Mouse (Mus musculus): ENCODE results near the gene Ltk. TPM values are rescaled to one million over a fixed set of nuclear protein-coding genes. Genes with fewer than 3 reads are reported as not detected.

Ltk gene
- polyA plus RNA-seq, 1 experiment from 2014 or later, result 0.46 TPM

GRCm38 (mm10) chr2:119758844-119759835 is 1.1 kb downstream of the Ltk start:
- Histone ChIP-seq H3K4me3 (ENCODE audit: low read length) (peak overlapping the region; percentile 63), H3K9ac (replicated peaks; ENCODE audit: low read length) (0 out of 2 replicates have a peak overlapping the region, but pooled peaks have one; percentile 4), H3K4me1 (ENCODE audit: insufficient read depth, low read length) (peaks cover 14% of the 10 kb centered on the region), H3K9me3 (ENCODE audit: low read length) (no peaks in the 10 kb centered on the region), H3K4me2 (replicated peaks; ENCODE audit: low read depth, low read length) (peak overlapping the region; percentile 99), H3K36me3 (ENCODE audit: insufficient read depth, low read length) (peaks cover 6% of the 10 kb centered on the region; the same call in 1 of the 2 replicates), H3K27me3 (ENCODE audit: insufficient read depth, low read length) (peaks cover 43% of the 10 kb centered on the region), H3K27ac (ENCODE audit: low read length) (no peak overlapping the region)
- ATAC-seq (ENCODE audit: low FRiP score, low TSS enrichment), result 0 out of 2 replicates have a peak, but pooled peaks have one; percentile 21
- 3% methylated on average over 44 of the region's 44 CpGs for WGBS

DNA sequence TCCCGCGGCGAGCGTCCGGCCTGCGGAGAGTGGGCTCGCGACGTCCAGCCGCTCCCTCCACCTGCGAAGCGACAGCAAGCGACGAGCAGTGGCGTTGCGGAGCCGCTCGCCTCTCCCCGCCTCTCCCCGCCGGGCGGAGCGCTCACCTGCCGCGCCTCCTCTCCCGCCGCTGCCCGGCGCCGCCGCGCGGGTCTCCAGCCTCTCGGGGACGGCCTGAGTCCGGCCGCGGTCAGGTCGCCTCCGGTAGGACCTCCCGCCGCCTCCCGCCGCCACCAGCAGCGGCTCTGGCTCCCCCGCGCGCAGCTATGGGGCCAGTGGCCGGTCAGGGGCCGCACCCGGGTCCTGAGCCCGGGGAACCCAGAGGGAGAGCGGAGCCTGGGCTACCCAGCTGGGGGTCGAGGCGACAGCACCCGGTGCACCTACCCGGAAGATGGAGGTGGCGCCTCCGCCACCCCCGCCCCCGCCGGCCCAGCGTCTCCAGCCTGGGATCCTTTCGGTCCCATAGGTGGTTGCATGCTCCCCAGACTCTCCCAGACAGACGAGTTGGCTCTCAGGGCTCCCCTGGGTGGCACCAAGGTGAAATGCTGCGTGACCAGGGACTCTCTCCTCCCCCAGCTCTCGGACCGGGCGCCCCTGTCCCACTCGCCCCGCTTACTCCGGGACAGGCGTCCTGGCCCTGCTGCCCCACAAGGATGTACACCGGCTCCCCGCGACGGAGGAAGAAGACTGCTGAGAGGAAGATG is 2.0 kb downstream of the Ltk start:
- under 1% methylated on average over 39 of the region's 77 CpGs for WGBS
- no peak overlapping the region for H3K27ac ChIP-seq (ENCODE audit: low read length)
- H3K27me3 ChIP-seq (ENCODE audit: insufficient read depth, low read length), result peaks cover 48% of the 10 kb centered on the region
- peaks cover 14% of the 10 kb centered on the region for H3K4me1 ChIP-seq (ENCODE audit: insufficient read depth, low read length)
- ATAC-seq (ENCODE audit: low FRiP score, low TSS enrichment), result peak; percentile 50; the same call in 1 of the 2 replicates
- no peaks in the 10 kb centered on the region for H3K9me3 ChIP-seq (ENCODE audit: low read length)
- no peaks in the 10 kb centered on the region for H3K36me3 ChIP-seq (ENCODE audit: insufficient read depth, low read length)
- H3K4me3 ChIP-seq (ENCODE audit: low read length), result peak overlapping the region; percentile 63
- peak overlapping the region; percentile 99 for H3K4me2 ChIP-seq (replicated peaks; ENCODE audit: low read depth, low read length)
- peak overlapping the region; percentile 68 for H3K9ac ChIP-seq (replicated peaks; ENCODE audit: low read length)

- peak overlapping the region; percentile 68 for H3K9ac ChIP-seq (replicated peaks; ENCODE audit: low read length)
- peaks cover 51% of the 10 kb centered on the region for H3K27me3 ChIP-seq (ENCODE audit: insufficient read depth, low read length)
- peak overlapping the region; percentile 99 for H3K4me2 ChIP-seq (replicated peaks; ENCODE audit: low read depth, low read length)
- peak overlapping the region; percentile 63 for H3K4me3 ChIP-seq (ENCODE audit: low read length)
- H3K4me1 ChIP-seq (ENCODE audit: insufficient read depth, low read length), result peaks cover 14% of the 10 kb centered on the region
- no peaks in the 10 kb centered on the region for H3K36me3 ChIP-seq (ENCODE audit: insufficient read depth, low read length)
- WGBS, result 4% methylated on average over 14 of the region's 31 CpGs
- H3K27ac ChIP-seq (ENCODE audit: low read length), result no peak overlapping the region
- H3K9me3 ChIP-seq (ENCODE audit: low read length), result no peaks in the 10 kb centered on the region
- peak; percentile 69 for ATAC-seq (ENCODE audit: low FRiP score, low TSS enrichment)
These were observed 2.6 kb downstream of the Ltk start for GRCm38 (mm10) chr2:119757601-119758100.

DNA sequence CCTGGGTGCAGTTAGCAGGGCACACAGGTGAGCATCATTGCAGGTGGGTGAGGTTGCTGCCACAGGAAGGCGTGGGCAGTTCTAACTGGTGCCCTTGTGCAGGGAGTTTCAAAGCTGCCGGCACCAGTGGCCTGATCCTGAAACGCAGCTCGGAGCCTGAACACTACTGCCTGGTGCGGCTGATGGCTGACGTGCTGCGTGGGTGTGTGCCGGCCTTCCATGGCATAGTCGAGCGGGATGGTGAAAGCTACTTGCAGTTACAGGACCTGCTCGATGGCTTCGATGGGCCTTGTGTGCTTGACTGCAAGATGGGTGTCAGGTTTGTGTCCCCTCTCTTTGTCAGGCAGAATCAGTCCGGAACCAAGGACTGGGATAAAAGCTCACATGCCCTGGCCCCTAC is 11.0 kb downstream of the Ltk start:
- WGBS, result 72% methylated on average over 13 of the region's 13 CpGs
- peaks cover 18% of the 10 kb centered on the region for H3K27me3 ChIP-seq (ENCODE audit: insufficient read depth, low read length)
- H3K4me1 ChIP-seq (ENCODE audit: insufficient read depth, low read length), result peaks cover 9% of the 10 kb centered on the region

GRCm38 (mm10) chr2:119747554-119747953 is 12.7 kb downstream of the Ltk start:
- WGBS, result 54% methylated on average over 7 of the region's 7 CpGs
- H3K27ac ChIP-seq (ENCODE audit: low read length), result no peak overlapping the region
- no peak overlapping the region for H3K4me3 ChIP-seq (ENCODE audit: low read length)
- no peak overlapping the region for H3K9ac ChIP-seq (replicated peaks; ENCODE audit: low read length)
- H3K36me3 ChIP-seq (ENCODE audit: insufficient read depth, low read length), result no peaks in the 10 kb centered on the region
- peaks cover 26% of the 10 kb centered on the region for H3K4me1 ChIP-seq (ENCODE audit: insufficient read depth, low read length)
- ATAC-seq (ENCODE audit: low FRiP score, low TSS enrichment), result no peak
- no peak overlapping the region for H3K4me2 ChIP-seq (replicated peaks; ENCODE audit: low read depth, low read length)
- H3K9me3 ChIP-seq (ENCODE audit: low read length), result no peaks in the 10 kb centered on the region
- peaks cover 26% of the 10 kb centered on the region for H3K27me3 ChIP-seq (ENCODE audit: insufficient read depth, low read length)

More for the DNA sequence above, 11.0 kb downstream of the Ltk start:
- no peak overlapping the region for H3K4me3 ChIP-seq (ENCODE audit: low read length)
- no peak overlapping the region for H3K4me2 ChIP-seq (replicated peaks; ENCODE audit: low read depth, low read length)
- no peaks in the 10 kb centered on the region for H3K36me3 ChIP-seq (ENCODE audit: insufficient read depth, low read length)
- no peaks in the 10 kb centered on the region for H3K9me3 ChIP-seq (ENCODE audit: low read length)
- H3K27ac ChIP-seq (ENCODE audit: low read length), result no peak overlapping the region
- no peak for ATAC-seq (ENCODE audit: low FRiP score, low TSS enrichment)
- H3K9ac ChIP-seq (replicated peaks; ENCODE audit: low read length), result no peak overlapping the region

GRCm38 (mm10) chr2:119745281-119745680 is 14.9 kb downstream of the Ltk start:
- H3K4me2 ChIP-seq (replicated peaks; ENCODE audit: low read depth, low read length), result no peak overlapping the region
- H3K4me1 ChIP-seq (ENCODE audit: insufficient read depth, low read length), result peaks cover 26% of the 10 kb centered on the region
- H3K27me3 ChIP-seq (ENCODE audit: insufficient read depth, low read length), result peaks cover 27% of the 10 kb centered on the region
- H3K4me3 ChIP-seq (ENCODE audit: low read length), result no peak overlapping the region
- 0% methylated on average over 1 of the region's 1 CpGs for WGBS
- H3K27ac ChIP-seq (ENCODE audit: low read length), result no peak overlapping the region
- H3K9me3 ChIP-seq (ENCODE audit: low read length), result no peaks in the 10 kb centered on the region
- no peak overlapping the region for H3K9ac ChIP-seq (replicated peaks; ENCODE audit: low read length)
- H3K36me3 ChIP-seq (ENCODE audit: insufficient read depth, low read length), result no peaks in the 10 kb centered on the region
- no peak for ATAC-seq (ENCODE audit: low FRiP score, low TSS enrichment)

GRCm38 (mm10) chr2:119744163-119745111 is 15.8 kb downstream of the Ltk start:
- ATAC-seq (ENCODE audit: low FRiP score, low TSS enrichment), result no peak
- Histone ChIP-seq H3K9ac (replicated peaks; ENCODE audit: low read length) (no peak overlapping the region; the same call in 1 of the 2 replicates), H3K4me2 (replicated peaks; ENCODE audit: low read depth, low read length) (peak overlapping the region; percentile 42), H3K27me3 (ENCODE audit: insufficient read depth, low read length) (peaks cover 27% of the 10 kb centered on the region), H3K27ac (ENCODE audit: low read length) (no peak overlapping the region), H3K36me3 (ENCODE audit: insufficient read depth, low read length) (no peaks in the 10 kb centered on the region), H3K9me3 (ENCODE audit: low read length) (no peaks in the 10 kb centered on the region), H3K4me1 (ENCODE audit: insufficient read depth, low read length) (peaks cover 26% of the 10 kb centered on the region), H3K4me3 (ENCODE audit: low read length) (peak overlapping the region; percentile 27)
- WGBS, result 5% methylated on average over 46 of the region's 46 CpGs

GRCm38 (mm10) chr2:119743808-119744162 is 16.4 kb downstream of the Ltk start:
- ATAC-seq (ENCODE audit: low FRiP score, low TSS enrichment), result no peak
- no peaks in the 10 kb centered on the region for H3K9me3 ChIP-seq (ENCODE audit: low read length)
- no peak overlapping the region; the same call in 1 of the 2 replicates for H3K9ac ChIP-seq (replicated peaks; ENCODE audit: low read length)
- H3K4me2 ChIP-seq (replicated peaks; ENCODE audit: low read depth, low read length), result peak overlapping the region; percentile 42
- peaks cover 27% of the 10 kb centered on the region for H3K27me3 ChIP-seq (ENCODE audit: insufficient read depth, low read length)
- peaks cover 26% of the 10 kb centered on the region for H3K4me1 ChIP-seq (ENCODE audit: insufficient read depth, low read length)
- H3K27ac ChIP-seq (ENCODE audit: low read length), result no peak overlapping the region
- 9% methylated on average over 22 of the region's 22 CpGs for WGBS
- H3K4me3 ChIP-seq (ENCODE audit: low read length), result peak overlapping the region; percentile 27
- no peaks in the 10 kb centered on the region for H3K36me3 ChIP-seq (ENCODE audit: insufficient read depth, low read length)
